Mouse (Mus musculus) bone marrow macrophage, adult 2 months (primary cell): ENCODE results near the gene Cnnm1.

Experiments
- CTCF ChIP-seq: IDR thresholded peaks from 2 replicates; pipeline ENCODE4 v1.5.1; 2012; ENCODE audit warnings: low read depth, mild to moderate bottlenecking, low read length, moderate library complexity
- POLR2A ChIP-seq: IDR thresholded peaks from 2 replicates; pipeline ENCODE4 v1.6.1; 2012; ENCODE audit warnings: mild to moderate bottlenecking, low read depth, low read length, borderline replicate concordance

GRCm38 (mm10) chr19:43526025-43526424 is 85.8 kb downstream of the Cnnm1 start:
- TF ChIP-seq POLR2A: no peak
- TF ChIP-seq CTCF: no peak
